Mouse (Mus musculus) cerebellum, postnatal 4 days (tissue): ENCODE results near the gene Homer2.

Experiments
- DNase-seq, 2 experiments: peaks; one replicate each; pipeline ENCODE4 v3.0.0; 2022; ENCODE audit warnings: low spot score in 2 of 2, mixed read lengths in 1 of 2

Gene Homer2

GRCm38 (mm10) chr7:81707471-81708140, at the start of gene Homer2:
Gene Homer2, minus strand, starts transcription at chr7:81707527.
- DNase-seq, result peak in 1 of 2 experiments; percentile 29

- DNase-seq, result no peak
These were observed 40.6 kb upstream of the Homer2 start for GRCm38 (mm10) chr7:81747956-81748355.

- DNase-seq, result peak in 1 of 2 experiments; percentile 28
These were observed 36.8 kb upstream of the Homer2 start for GRCm38 (mm10) chr7:81744145-81744544.

GRCm38 (mm10) chr7:81740010-81740409, 32.7 kb upstream of the Homer2 start:
- DNase-seq, result no peak

- DNase-seq, result no peak
These were observed 31.5 kb upstream of the Homer2 start for GRCm38 (mm10) chr7:81738720-81739385.

GRCm38 (mm10) chr7:81735300-81736048, 28.1 kb upstream of the Homer2 start:
- no peak for DNase-seq

GRCm38 (mm10) chr7:81732183-81733089, 25.1 kb upstream of the Homer2 start:
- no peak for DNase-seq

GRCm38 (mm10) chr7:81731181-81731651, 23.9 kb upstream of the Homer2 start:
- DNase-seq, result no peak

- no peak for DNase-seq
These were observed 22.5 kb upstream of the Homer2 start for GRCm38 (mm10) chr7:81729787-81730186.

- no peak for DNase-seq
These were observed 20.4 kb upstream of the Homer2 start for GRCm38 (mm10) chr7:81727716-81728115.

- DNase-seq, result no peak
These were observed 19.3 kb upstream of the Homer2 start for GRCm38 (mm10) chr7:81726728-81727005.

GRCm38 (mm10) chr7:81725986-81726727, 18.8 kb upstream of the Homer2 start:
- DNase-seq, result no peak

GRCm38 (mm10) chr7:81723851-81724250, 16.5 kb upstream of the Homer2 start:
- no peak for DNase-seq

GRCm38 (mm10) chr7:81721271-81721670, 13.9 kb upstream of the Homer2 start:
- DNase-seq, result no peak

- no peak for DNase-seq
These were observed 11.9 kb upstream of the Homer2 start for GRCm38 (mm10) chr7:81719216-81719661.

- DNase-seq, result no peak
These were observed 11.3 kb upstream of the Homer2 start for GRCm38 (mm10) chr7:81718657-81719056.

- DNase-seq, result no peak
These were observed 2.8 kb upstream of the Homer2 start for GRCm38 (mm10) chr7:81710166-81710565.

- DNase-seq, result no peak
These were observed 838 bp upstream of the Homer2 start for GRCm38 (mm10) chr7:81708165-81708564.

- peak in 1 of 2 experiments; percentile 67 for DNase-seq
These were observed 623 bp downstream of the Homer2 start for GRCm38 (mm10) chr7:81706416-81707391.

- DNase-seq, result no peak
These were observed 1.3 kb downstream of the Homer2 start for GRCm38 (mm10) chr7:81706027-81706415.
